Mouse (Mus musculus) forebrain, embryonic 15.5 days (tissue): ENCODE data around the gene Alox12. TPM values are rescaled to one million over a fixed set of nuclear protein-coding genes. Genes with fewer than 3 reads are reported as not detected.

Source experiments
- ATAC-seq: fragments of 200-750 bp; cut with Nextera tagmentation; replicated peaks from 2 replicates; pipeline ENCODE4 v1.8.0; 2017; ENCODE audit warnings: mild to moderate bottlenecking, moderate TSS enrichment, moderate library complexity
- H3K27ac ChIP-seq: fragments of 300-500 bp; sonication (generic); replicated peaks from 2 replicates; pipeline ENCODE4 v1.5.1; 2015; ENCODE audit warnings: mild to moderate bottlenecking, inconsistent platforms
- H3K27me3 ChIP-seq: fragments of 300-500 bp; sonication (generic); 2 replicates; pipeline ENCODE4 v1.6.1; 2015; ENCODE audit warnings: inconsistent platforms
- H3K36me3 ChIP-seq: fragments of 300-500 bp; sonication (generic); 2 replicates; pipeline ENCODE4 v1.6.1; 2015; ENCODE audit warnings: mild to moderate bottlenecking, inconsistent platforms
- H3K4me1 ChIP-seq: fragments of 300-500 bp; sonication (generic); 2 replicates; pipeline ENCODE4 v1.6.1; 2015; ENCODE audit warnings: inconsistent platforms
- H3K4me2 ChIP-seq: fragments of 300-500 bp; sonication (generic); replicated peaks from 2 replicates; pipeline ENCODE4 v1.6.1; 2015; ENCODE audit warnings: mild to moderate bottlenecking, inconsistent platforms
- H3K4me3 ChIP-seq: fragments of 300-500 bp; sonication (generic); 2 replicates; pipeline ENCODE4 v1.5.1; 2015; ENCODE audit warnings: mild to moderate bottlenecking, inconsistent platforms
- H3K9ac ChIP-seq: fragments of 300-500 bp; sonication (generic); replicated peaks from 2 replicates; pipeline ENCODE4 v1.6.1; 2015; ENCODE audit warnings: mild to moderate bottlenecking, inconsistent platforms
- H3K9me3 ChIP-seq: fragments of 300-500 bp; sonication (generic); 2 replicates; pipeline ENCODE4 v1.6.1; 2016; ENCODE audit warnings: inconsistent platforms
- WGBS: fragments of 180-500 bp; shearing (Covaris S2); methylation state at CpG from one replicate; pipeline ENCODE4 v1.1.7; 2015; ENCODE audit warnings: mixed read lengths; 5-methylcytosine and 5-hydroxymethylcytosine counted together
- polyA plus RNA-seq: library from polyadenylated mRNA; unstranded; fragments of >200 nt; fragmentation: Nextera tagmentation; extraction: Ambion mirVana; gene quantifications from 2 replicates; pipeline ENCODE4 v1.2.1, GENCODE M21; 2015

Alox12 gene
- polyA plus RNA-seq, 1 experiment from 2014 or later = 0.66 TPM

DNA sequence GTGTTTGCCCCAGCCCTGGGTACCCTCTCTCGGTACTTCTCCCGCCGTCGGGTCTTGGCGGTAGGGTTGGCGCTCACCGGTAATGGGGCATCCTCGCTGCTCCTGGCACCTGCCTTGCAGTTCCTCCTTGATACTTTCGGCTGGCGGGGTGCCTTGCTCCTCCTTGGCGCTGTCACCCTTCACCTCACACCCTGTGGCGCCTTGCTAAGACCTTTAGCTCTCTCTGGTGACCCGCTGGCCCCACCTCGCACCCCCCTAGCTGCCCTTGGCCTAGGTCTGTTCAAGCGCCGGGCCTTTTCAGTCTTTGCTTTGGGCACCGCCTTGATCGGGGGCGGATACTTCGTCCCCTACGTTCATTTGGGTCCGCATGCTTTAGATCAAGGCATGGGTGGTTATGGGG lies 39.9 kb downstream of the Alox12 start:
- ATAC-seq = no peak
- no peaks in the 10 kb centered on the region for H3K9me3 ChIP-seq
- no peak overlapping the region for H3K27ac ChIP-seq
- 0 out of 2 replicates have a peak overlapping the region, but pooled peaks have one; percentile 39 for H3K4me3 ChIP-seq
- H3K9ac ChIP-seq = no peak overlapping the region
- 12% methylated on average over 22 of the region's 22 CpGs for WGBS
- peaks cover 37% of the 10 kb centered on the region for H3K4me1 ChIP-seq
- H3K27me3 ChIP-seq = peaks cover 49% of the 10 kb centered on the region
- peaks cover 3% of the 10 kb centered on the region; the same call in 1 of the 2 replicates for H3K36me3 ChIP-seq
- no peak overlapping the region for H3K4me2 ChIP-seq

DNA sequence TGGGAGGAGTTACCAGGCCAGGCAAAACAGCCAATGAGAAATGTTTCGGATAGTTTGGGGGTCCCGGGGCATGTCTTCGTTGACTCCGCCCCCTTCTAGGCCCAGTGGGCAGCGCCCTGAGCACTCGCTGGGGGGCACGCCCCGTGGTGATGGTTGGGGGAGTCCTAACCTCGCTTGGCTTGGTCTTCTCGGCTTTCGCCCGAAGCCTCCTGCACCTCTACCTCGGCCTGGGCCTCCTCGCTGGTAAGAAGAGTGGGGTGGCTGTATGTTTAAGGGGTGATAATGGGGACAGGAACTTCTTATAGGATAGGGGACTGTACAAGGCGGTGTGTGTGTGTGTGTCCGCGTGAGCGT lies 40.3 kb downstream of the Alox12 start:
- Histone ChIP-seq H3K4me3 (peak overlapping the region; percentile 39), H3K36me3 (peaks cover 3% of the 10 kb centered on the region; the same call in 1 of the 2 replicates), H3K9ac (no peak overlapping the region), H3K27ac (no peak overlapping the region), H3K9me3 (no peaks in the 10 kb centered on the region), H3K4me2 (peak overlapping the region; percentile 65), H3K27me3 (peaks cover 49% of the 10 kb centered on the region), H3K4me1 (peaks cover 34% of the 10 kb centered on the region)
- no peak for ATAC-seq
- 6% methylated on average over 18 of the region's 18 CpGs for WGBS

DNA sequence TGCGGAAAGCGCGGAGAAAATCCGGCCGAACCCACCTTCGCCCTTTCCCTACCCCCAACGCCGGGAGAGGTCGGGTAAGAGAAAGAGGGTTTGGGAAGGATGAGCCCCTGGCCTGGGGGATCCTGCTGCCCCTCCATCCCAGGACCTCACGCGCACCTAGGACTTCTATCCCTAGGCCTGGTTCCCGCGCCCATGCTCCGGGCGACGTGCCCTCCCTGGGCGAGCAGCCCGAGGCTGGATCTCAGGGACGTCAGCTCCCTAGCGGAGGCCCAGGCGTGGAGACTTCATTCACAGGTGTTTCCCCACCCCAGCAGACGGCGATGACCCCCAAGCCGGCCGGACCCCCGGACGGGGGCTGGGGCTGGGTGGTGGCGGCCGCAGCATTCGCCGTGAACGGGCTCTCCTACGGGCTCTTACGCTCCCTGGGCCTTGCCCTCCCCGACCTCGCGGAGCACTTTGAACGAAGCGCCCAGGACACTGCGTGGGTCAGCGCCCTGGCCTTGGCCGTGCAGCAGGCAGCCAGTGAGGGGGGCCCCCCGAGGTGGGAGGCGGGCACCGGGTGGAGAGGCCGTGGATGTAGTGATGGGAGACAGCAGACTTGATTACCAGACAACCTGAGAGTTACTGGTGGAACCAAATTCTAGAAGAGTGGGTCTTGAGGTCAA lies 40.8 kb downstream of the Alox12 start:
- Histone ChIP-seq H3K36me3 (peaks cover 3% of the 10 kb centered on the region; the same call in 1 of the 2 replicates), H3K4me3 (peak overlapping the region; percentile 39), H3K9me3 (no peaks in the 10 kb centered on the region), H3K9ac (peak overlapping the region; percentile 41), H3K4me1 (peaks cover 28% of the 10 kb centered on the region), H3K27me3 (peaks cover 49% of the 10 kb centered on the region), H3K4me2 (peak overlapping the region; percentile 65), H3K27ac (no peak overlapping the region)
- peak; percentile 46; the same call in 1 of the 2 replicates for ATAC-seq
- 1% methylated on average over 46 of the region's 46 CpGs for WGBS

GRCm38 (mm10) chr11:70213736-70214135 lies 41.4 kb downstream of the Alox12 start:
- H3K9me3 ChIP-seq = no peaks in the 10 kb centered on the region
- H3K27ac ChIP-seq = no peak overlapping the region
- peaks cover 3% of the 10 kb centered on the region; the same call in 1 of the 2 replicates for H3K36me3 ChIP-seq
- peak overlapping the region; percentile 65 for H3K4me2 ChIP-seq
- ATAC-seq = peak; percentile 36; the same call in 1 of the 2 replicates
- peak overlapping the region; percentile 41 for H3K9ac ChIP-seq
- H3K27me3 ChIP-seq = peaks cover 49% of the 10 kb centered on the region
- H3K4me1 ChIP-seq = peaks cover 23% of the 10 kb centered on the region
- peak overlapping the region; percentile 39 for H3K4me3 ChIP-seq
- WGBS = 3% methylated on average over 26 of the region's 26 CpGs

DNA sequence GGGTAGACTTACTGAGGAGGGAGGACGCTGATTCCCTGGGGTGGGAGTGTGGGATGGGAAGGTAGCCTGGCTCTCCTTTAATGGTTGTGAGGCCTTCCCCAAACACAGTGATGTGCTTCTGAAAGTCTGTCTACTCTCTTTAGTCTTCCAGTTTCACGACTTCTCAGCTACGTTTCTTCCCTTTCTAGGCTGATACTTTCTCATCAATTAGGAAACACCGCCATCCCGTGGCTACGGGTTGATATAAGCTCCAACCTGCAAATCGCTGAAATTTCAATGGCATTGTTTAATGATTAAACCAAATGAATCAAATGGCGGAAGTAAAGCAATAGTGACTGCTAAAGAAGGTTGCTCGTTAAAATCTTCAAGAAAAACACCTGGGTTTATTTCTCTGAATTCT lies 42.3 kb downstream of the Alox12 start:
- no peak overlapping the region for H3K4me2 ChIP-seq
- peaks cover 49% of the 10 kb centered on the region for H3K27me3 ChIP-seq
- H3K9ac ChIP-seq = no peak overlapping the region
- no peak for ATAC-seq
- no peak overlapping the region for H3K27ac ChIP-seq
- H3K9me3 ChIP-seq = no peaks in the 10 kb centered on the region
- H3K4me3 ChIP-seq = no peak overlapping the region; the same call in 1 of the 2 replicates
- H3K4me1 ChIP-seq = peaks cover 18% of the 10 kb centered on the region
- WGBS = 6% methylated on average over 9 of the region's 9 CpGs
- peaks cover 3% of the 10 kb centered on the region; the same call in 1 of the 2 replicates for H3K36me3 ChIP-seq

GRCm38 (mm10) chr11:70212423-70212822 lies 42.7 kb downstream of the Alox12 start, which contains the start of gene Slc16a11:
Gene Slc16a11, plus strand, starts transcription at chr11:70212752.
- peak within 1 kb of the TSS; percentile 65 for H3K4me2 ChIP-seq
- H3K9me3 ChIP-seq = no peaks in the 10 kb centered on the region
- peaks cover 3% of the 10 kb centered on the region; the same call in 1 of the 2 replicates for H3K36me3 ChIP-seq
- 0 out of 2 replicates have a peak within 1 kb of the TSS, but pooled peaks have one; percentile 41 for H3K9ac ChIP-seq
- H3K4me3 ChIP-seq = peak within 1 kb of the TSS; percentile 39
- H3K4me1 ChIP-seq = peaks cover 18% of the 10 kb centered on the region
- ATAC-seq = no peak
- H3K27ac ChIP-seq = no peak within 1 kb of the TSS
- WGBS = 66% methylated on average over 6 of the region's 6 CpGs
- peaks cover 49% of the 10 kb centered on the region for H3K27me3 ChIP-seq

- H3K4me1 ChIP-seq = peaks cover 18% of the 10 kb centered on the region
- peaks cover 3% of the 10 kb centered on the region; the same call in 1 of the 2 replicates for H3K36me3 ChIP-seq
- H3K4me2 ChIP-seq = no peak overlapping the region
- peaks cover 47% of the 10 kb centered on the region for H3K27me3 ChIP-seq
- ATAC-seq = no peak
- no peak overlapping the region for H3K9ac ChIP-seq
- H3K4me3 ChIP-seq = no peak overlapping the region
- H3K27ac ChIP-seq = no peak overlapping the region
- no peaks in the 10 kb centered on the region for H3K9me3 ChIP-seq
- WGBS = 72% methylated on average over 6 of the region's 6 CpGs
Measured at GRCm38 (mm10) chr11:70211972-70212371, 43.2 kb downstream of the Alox12 start.

DNA sequence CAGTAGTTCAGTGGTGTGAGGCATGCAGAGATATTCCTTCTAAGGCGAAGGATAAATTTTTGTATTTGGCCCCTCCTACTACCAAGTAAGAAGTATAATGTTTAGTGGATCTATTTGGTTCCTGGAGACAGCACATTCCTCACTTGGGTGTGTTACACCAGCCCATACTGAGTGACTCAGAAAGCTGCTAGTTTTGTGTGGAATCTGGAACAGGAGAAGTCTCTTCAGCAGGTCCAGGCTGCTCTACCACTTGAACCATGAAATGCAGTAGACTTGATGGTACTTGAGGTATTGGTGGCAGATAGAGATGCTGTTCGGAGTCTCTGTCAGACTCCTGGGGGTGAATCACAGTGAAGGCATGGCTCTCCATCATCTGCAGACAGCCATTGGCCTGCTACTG lies 44.5 kb downstream of the Alox12 start:
- Histone ChIP-seq H3K4me3 (no peak overlapping the region), H3K27me3 (peaks cover 36% of the 10 kb centered on the region), H3K4me2 (no peak overlapping the region), H3K27ac (no peak overlapping the region), H3K36me3 (no peaks in the 10 kb centered on the region), H3K9ac (no peak overlapping the region), H3K9me3 (no peaks in the 10 kb centered on the region), H3K4me1 (peaks cover 18% of the 10 kb centered on the region)
- ATAC-seq = no peak
- 96% methylated on average over 2 of the region's 2 CpGs for WGBS

DNA sequence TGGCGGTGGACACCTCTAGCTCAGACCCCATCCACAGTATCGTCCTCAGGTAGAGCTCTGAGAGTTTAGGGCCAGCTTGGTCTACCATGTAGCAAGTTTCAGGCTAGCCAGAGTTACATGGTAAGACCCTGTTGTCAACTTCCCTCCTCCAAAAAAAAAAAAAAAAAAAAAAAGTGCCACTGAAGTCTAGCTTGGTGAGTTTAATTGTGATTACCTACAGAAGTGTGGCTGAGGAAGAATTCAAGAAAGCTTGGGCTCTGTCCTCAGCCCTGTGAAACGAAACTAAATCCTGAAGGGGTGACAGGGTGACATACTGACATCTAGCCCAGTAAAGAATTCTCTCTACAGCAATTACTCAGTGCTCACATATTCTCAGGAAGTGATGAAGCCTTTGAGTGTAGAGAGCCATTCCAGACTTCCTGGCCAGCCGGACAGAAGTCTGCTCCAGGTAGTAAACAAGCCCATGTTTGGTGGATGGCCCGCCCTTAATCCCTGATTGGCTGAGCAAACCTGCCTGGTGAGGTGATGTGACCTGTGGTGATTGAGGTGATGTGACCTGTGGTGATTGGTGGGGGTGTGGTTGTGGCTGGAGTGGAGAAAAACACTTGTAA lies 46.3 kb downstream of the Alox12 start:
- 79% methylated on average over 5 of the region's 5 CpGs for whole genome bisulfite sequencing
- ATAC-seq = no peak

GRCm38 (mm10) chr11:70207283-70207682 lies 47.9 kb downstream of the Alox12 start:
- no peak overlapping the region for H3K9ac ChIP-seq
- ATAC-seq = no peak
- H3K27ac ChIP-seq = no peak overlapping the region
- no peaks in the 10 kb centered on the region for H3K36me3 ChIP-seq
- 85% methylated on average over 7 of the region's 7 CpGs for WGBS
- peaks cover 3% of the 10 kb centered on the region; the same call in 1 of the 2 replicates for H3K27me3 ChIP-seq
- H3K4me3 ChIP-seq = no peak overlapping the region
- no peak overlapping the region for H3K4me2 ChIP-seq
- H3K4me1 ChIP-seq = no peaks in the 10 kb centered on the region
- H3K9me3 ChIP-seq = no peaks in the 10 kb centered on the region

More for the DNA sequence above, 46.3 kb downstream of the Alox12 start:
- Histone ChIP-seq H3K36me3 (no peaks in the 10 kb centered on the region), H3K27ac (no peak overlapping the region), H3K9me3 (no peaks in the 10 kb centered on the region), H3K27me3 (peaks cover 18% of the 10 kb centered on the region), H3K4me2 (no peak overlapping the region), H3K9ac (no peak overlapping the region), H3K4me1 (peaks cover 7% of the 10 kb centered on the region), H3K4me3 (no peak overlapping the region)

- Histone ChIP-seq H3K9ac (no peak overlapping the region), H3K4me3 (no peak overlapping the region), H3K27ac (no peak overlapping the region), H3K36me3 (no peaks in the 10 kb centered on the region), H3K9me3 (no peaks in the 10 kb centered on the region), H3K4me1 (no peaks in the 10 kb centered on the region), H3K27me3 (no peaks in the 10 kb centered on the region), H3K4me2 (no peak overlapping the region)
- 92% methylated on average over 2 of the region's 2 CpGs for WGBS
- no peak for ATAC-seq
Measured at GRCm38 (mm10) chr11:70206801-70207200, 48.4 kb downstream of the Alox12 start.

DNA sequence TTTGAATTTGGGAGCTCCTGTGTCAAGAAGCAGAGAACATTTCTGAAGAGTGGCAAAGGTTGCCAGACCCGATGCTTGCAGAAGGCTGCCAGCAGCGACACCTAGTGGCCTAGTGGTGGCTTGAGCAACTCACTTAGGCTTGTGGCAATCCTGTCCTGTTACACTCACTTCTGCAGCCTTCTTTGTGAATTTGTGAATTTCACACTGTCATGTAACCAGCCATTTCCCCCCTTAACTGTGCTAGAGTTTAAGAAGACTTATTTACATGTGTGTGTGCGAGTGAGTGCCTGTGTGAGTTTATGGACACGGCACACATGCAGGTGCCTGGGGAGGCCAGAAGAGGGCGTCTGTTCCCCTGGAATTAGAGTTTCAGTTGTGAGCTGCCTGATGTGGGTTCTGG lies 53.5 kb downstream of the Alox12 start:
- no peak overlapping the region for H3K27ac ChIP-seq
- H3K4me3 ChIP-seq = no peak overlapping the region
- no peaks in the 10 kb centered on the region for H3K27me3 ChIP-seq
- ATAC-seq = no peak
- WGBS = 46% methylated on average over 5 of the region's 5 CpGs
- no peaks in the 10 kb centered on the region for H3K4me1 ChIP-seq
- no peak overlapping the region for H3K9ac ChIP-seq
- H3K9me3 ChIP-seq = no peaks in the 10 kb centered on the region
- no peaks in the 10 kb centered on the region for H3K36me3 ChIP-seq
- H3K4me2 ChIP-seq = no peak overlapping the region
